Mouse (Mus musculus) heart, embryonic 10.5 days (tissue): ENCODE results near the gene Hoxc4. TPM values are rescaled to one million over a fixed set of nuclear protein-coding genes. Genes with fewer than 3 reads are reported as not detected.
A peak's percentile ranks its signal among the peaks of the same experiment; 100 is the strongest.

Experiments
- DNase-seq: peaks from one replicate; pipeline ENCODE4 v3.0.0-alpha.2; 2017; ENCODE audit warnings: low spot score
- H3K27ac ChIP-seq: fragments of 300-500 bp; sonication (generic); 2 replicates; pipeline ENCODE4 v1.5.1; 2016; ENCODE audit warnings: mild to moderate bottlenecking
- H3K27me3 ChIP-seq: fragments of 300-500 bp; sonication (generic); 2 replicates; pipeline ENCODE4 v1.6.1; 2016; ENCODE audit warnings: mild to moderate bottlenecking; ENCODE audit not compliant: poor library complexity, insufficient read depth, severe bottlenecking
- H3K36me3 ChIP-seq: fragments of 300-500 bp; sonication (generic); 2 replicates; pipeline ENCODE4 v1.6.1; 2016; ENCODE audit warnings: mild to moderate bottlenecking, moderate library complexity
- H3K4me1 ChIP-seq: fragments of 300-500 bp; sonication (generic); 2 replicates; pipeline ENCODE4 v1.6.1; 2016; ENCODE audit warnings: mild to moderate bottlenecking
- H3K4me3 ChIP-seq: fragments of 300-500 bp; sonication (generic); 2 replicates; pipeline ENCODE4 v1.5.1; 2016; ENCODE audit warnings: mild to moderate bottlenecking, moderate library complexity
- H3K9me3 ChIP-seq: fragments of 300-500 bp; sonication (generic); 2 replicates; pipeline ENCODE4 v1.6.1; 2016; ENCODE audit warnings: mild to moderate bottlenecking, moderate library complexity
- WGBS: fragments of 180-500 bp; shearing (Covaris S2); methylation state at CpG from one replicate; pipeline ENCODE4 v1.1.7; 2016; 5-methylcytosine and 5-hydroxymethylcytosine counted together
- polyA plus RNA-seq: library from polyadenylated mRNA; unstranded; fragments of >200 nt; fragmentation: Nextera tagmentation; extraction: Ambion mirVana; gene quantifications from 2 replicates; pipeline ENCODE4 v1.2.1, GENCODE M21; 2016

Gene Hoxc4
- polyA plus RNA-seq, 1 experiment from 2014 or later, result 6.6 TPM

DNA sequence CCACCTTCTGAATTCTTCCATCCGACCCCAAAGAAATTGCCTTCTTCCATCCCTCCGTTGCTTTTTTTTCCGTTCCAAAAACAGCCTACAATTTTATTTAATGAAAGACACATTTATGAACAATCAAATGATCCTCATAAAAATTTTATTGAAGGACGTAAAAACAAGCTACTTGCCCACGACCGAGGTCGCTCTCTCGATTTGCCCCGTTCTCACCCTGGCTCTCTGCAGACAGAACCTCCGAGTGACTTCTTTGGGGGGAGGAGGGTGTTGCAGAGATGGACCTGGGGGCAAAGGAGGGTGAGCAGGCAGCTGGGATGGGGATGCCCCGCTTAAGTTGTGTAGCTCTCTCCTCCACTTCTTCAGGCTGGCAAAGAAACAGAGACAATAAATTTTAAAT is 38.4 kb upstream of the Hoxc4 start:
- H3K27me3 ChIP-seq, result peaks cover 100% of the 10 kb centered on the region
- H3K9me3 ChIP-seq, result no peaks in the 10 kb centered on the region
- H3K36me3 ChIP-seq, result no peaks in the 10 kb centered on the region
- H3K4me1 ChIP-seq, result peaks cover 16% of the 10 kb centered on the region
- 3% methylated on average over 11 of the region's 11 CpGs for WGBS
- H3K4me3 ChIP-seq, result no peak overlapping the region
- DNase-seq, result no peak
- no peak overlapping the region for H3K27ac ChIP-seq

DNA sequence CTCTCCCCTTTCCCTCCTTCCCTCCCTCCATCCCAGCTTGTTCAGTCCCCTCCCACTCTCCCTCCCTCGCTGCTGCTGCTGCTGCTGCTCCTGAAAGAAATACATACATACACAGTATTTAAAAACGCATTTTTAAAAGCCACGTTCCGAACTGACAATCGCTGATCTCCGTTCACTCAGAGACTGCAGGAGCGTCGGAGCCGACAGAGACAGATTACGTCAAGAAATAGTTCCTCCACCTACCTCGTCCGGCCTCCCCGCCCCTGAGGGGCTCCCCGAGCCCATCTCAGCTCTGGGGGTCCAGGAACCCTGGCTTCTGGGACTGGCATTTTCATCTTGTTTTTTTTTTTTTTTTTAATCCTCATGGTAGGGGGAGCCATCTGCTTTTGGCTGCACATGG is 37.8 kb upstream of the Hoxc4 start:
- Histone ChIP-seq H3K27ac (no peak overlapping the region), H3K4me3 (peak overlapping the region; percentile 51; the same call in 1 of the 2 replicates), H3K9me3 (no peaks in the 10 kb centered on the region), H3K27me3 (peaks cover 100% of the 10 kb centered on the region), H3K36me3 (no peaks in the 10 kb centered on the region), H3K4me1 (peaks cover 16% of the 10 kb centered on the region)
- 0% methylated on average over 14 of the region's 14 CpGs for WGBS
- no peak for DNase-seq

DNA sequence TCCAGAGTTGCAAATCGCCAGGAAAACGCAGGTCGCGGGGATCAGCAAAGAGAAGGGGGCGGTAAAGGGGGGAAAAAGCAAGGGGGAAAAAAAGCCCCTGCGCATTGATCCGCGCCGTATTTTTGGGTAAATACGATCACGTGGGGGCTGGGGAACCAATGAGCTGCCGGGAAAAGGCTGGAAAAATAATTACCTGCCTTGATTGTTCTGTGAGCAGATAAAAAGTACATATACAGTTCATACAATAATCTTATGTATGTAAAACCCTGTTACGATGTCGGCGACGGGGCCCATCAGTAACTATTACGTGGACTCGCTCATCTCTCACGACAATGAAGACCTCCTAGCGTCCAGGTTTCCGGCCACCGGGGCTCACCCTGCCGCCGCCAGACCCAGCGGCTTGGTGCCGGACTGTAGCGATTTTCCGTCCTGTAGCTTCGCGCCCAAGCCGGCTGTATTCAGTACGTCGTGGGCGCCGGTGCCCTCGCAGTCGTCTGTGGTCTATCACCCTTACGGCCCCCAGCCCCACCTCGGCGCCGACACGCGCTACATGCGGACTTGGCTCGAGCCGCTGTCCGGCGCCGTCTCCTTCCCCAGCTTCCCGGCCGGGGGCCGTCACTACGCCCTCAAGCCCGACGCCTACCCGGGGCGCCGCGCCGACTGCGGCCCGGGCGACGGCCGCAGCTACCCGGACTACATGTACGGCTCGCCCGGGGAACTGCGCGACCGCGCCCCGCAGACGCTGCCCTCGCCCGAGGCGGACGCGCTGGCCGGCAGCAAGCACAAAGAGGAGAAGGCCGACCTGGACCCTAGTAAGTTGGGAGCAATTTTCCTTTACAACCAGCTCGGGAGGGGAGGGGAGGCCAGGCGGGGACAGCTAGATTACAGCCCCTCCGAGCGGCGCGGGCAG is 37.1 kb upstream of the Hoxc4 start:
- Histone ChIP-seq H3K4me1 (peaks cover 16% of the 10 kb centered on the region), H3K36me3 (no peaks in the 10 kb centered on the region), H3K27ac (no peak overlapping the region), H3K9me3 (no peaks in the 10 kb centered on the region), H3K27me3 (peaks cover 100% of the 10 kb centered on the region), H3K4me3 (peak overlapping the region; percentile 51)
- no peak for DNase-seq
- WGBS, result under 1% methylated on average over 88 of the region's 88 CpGs

DNA sequence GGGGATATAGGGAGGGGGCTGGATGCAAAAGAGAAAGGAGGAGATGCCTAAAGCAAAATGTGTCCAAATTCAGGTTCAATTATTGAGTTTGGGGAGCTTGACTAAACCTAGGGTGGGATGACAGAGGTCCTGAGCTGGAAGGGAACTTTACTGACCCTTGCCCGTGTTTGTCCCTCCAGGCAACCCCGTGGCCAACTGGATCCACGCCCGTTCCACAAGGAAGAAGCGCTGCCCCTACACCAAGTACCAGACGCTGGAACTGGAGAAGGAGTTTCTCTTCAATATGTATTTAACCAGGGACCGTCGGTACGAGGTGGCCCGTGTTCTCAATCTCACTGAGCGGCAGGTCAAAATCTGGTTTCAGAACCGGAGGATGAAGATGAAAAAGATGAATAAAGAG is 35.0 kb upstream of the Hoxc4 start:
- H3K36me3 ChIP-seq, result no peaks in the 10 kb centered on the region
- no peaks in the 10 kb centered on the region for H3K9me3 ChIP-seq
- no peak for DNase-seq
- H3K27ac ChIP-seq, result no peak overlapping the region
- peaks cover 100% of the 10 kb centered on the region for H3K27me3 ChIP-seq
- 1% methylated on average over 12 of the region's 12 CpGs for WGBS
- H3K4me1 ChIP-seq, result peaks cover 7% of the 10 kb centered on the region
- no peak overlapping the region for H3K4me3 ChIP-seq

DNA sequence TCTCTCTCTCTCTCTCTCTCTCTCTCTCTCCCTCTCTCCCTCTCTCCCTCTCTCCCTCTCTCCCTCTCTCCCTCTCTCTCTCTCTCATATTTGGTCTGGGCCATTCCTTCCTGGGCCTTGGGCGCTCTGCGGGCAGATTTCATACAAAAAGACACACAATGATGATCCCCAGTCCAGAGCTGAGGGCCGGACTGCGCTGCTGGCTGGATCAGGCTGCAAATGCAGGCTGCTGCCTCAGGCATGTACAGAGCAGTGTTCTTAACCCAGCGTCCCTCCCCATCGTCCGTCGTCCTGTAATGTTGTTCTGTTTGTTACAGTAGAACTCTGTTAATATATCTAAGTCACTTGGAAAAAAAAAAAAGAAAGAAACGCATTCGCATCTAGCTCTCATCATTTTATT is 34.2 kb upstream of the Hoxc4 start:
- no peaks in the 10 kb centered on the region for H3K9me3 ChIP-seq
- 1% methylated on average over 10 of the region's 10 CpGs for WGBS

DNA sequence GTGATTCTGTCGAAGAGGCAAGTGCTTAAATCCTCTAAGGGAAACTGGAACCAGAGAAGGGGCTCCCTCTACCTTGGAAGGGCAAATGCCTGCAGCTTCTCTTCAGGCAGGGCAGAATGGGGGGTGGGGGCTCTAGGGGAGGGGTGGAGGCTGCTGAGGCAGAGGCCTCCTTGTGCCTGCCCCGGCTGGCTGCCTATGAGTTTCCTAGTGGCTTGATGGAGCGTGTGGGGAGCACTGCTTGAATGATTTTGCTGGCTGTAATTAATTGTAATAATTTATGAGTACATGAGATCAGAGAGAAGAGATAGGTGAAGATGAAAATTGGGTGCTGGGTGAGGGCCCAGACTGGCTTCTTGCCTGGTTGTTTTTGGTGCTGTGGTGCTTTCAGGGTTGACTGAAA is 33.8 kb upstream of the Hoxc4 start:
- no peaks in the 10 kb centered on the region for H3K36me3 ChIP-seq
- 1% methylated on average over 3 of the region's 3 CpGs for WGBS
- H3K4me1 ChIP-seq, result peaks cover 7% of the 10 kb centered on the region
- peaks cover 100% of the 10 kb centered on the region for H3K27me3 ChIP-seq
- H3K9me3 ChIP-seq, result no peaks in the 10 kb centered on the region
- no peak overlapping the region for H3K4me3 ChIP-seq
- H3K27ac ChIP-seq, result no peak overlapping the region
- no peak for DNase-seq

More for the DNA sequence above, 34.2 kb upstream of the Hoxc4 start:
- Histone ChIP-seq H3K36me3 (no peaks in the 10 kb centered on the region), H3K27me3 (peaks cover 100% of the 10 kb centered on the region), H3K4me1 (peaks cover 7% of the 10 kb centered on the region), H3K4me3 (no peak overlapping the region), H3K27ac (no peak overlapping the region)
- DNase-seq, result no peak

DNA sequence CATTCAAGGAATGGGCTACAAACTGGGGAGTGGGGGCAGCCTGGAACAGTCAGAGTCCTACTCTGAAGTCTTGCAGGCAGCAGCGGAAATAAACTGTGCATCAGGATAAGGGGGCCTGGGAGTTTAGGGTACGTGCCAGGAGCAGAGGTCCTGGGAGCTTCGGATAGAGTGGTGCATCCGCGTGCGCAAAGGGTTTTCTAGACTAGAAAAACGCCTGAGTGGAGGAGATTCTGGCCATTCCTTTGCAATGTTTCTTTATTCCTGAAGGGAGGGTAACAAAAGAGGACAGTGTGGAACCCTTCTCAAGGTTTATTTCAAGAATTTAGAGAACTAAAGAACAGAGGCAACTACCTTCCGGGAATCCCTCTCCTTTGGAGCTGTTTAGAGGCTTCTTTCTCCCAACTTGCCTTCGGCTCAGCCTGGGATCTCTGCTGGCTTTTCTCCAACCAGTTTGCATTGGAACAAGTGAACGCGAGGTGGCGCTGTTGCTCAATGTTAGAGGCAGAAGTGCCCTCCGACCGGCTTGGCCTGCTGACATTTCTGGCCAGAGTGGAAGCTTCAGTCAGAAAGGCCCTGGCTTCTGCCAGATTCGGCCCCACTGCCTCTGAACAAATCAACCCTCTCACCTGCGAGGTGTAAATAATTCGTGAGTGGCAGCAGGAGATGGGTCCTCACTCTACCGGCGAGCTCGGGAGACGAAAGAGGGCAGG is 31.5 kb upstream of the Hoxc4 start:
- Histone ChIP-seq H3K4me1 (peaks cover 9% of the 10 kb centered on the region; the same call in 1 of the 2 replicates), H3K27ac (no peak overlapping the region), H3K4me3 (no peak overlapping the region), H3K9me3 (no peaks in the 10 kb centered on the region), H3K36me3 (no peaks in the 10 kb centered on the region), H3K27me3 (peaks cover 100% of the 10 kb centered on the region)
- 3% methylated on average over 21 of the region's 21 CpGs for WGBS
- peak; percentile 94 for DNase-seq

DNA sequence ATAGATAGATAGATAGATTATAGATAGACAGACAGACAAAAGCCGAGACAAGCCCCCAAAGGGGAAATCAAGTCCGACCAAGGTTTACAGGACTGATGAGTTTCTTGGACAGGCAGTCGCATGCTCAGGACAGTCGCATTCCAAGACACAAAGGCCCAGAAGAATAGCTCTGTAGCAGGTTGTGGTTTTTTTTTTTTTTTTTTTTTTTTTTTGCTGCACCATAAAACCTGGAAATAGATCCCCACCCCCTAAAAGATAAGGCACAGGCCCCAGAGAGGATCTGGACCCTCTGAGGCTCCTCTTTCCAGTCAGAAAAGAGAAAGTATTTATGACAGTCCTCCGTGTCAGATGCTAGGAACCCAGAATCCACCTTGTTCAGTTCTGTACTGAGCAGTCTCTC is 30.7 kb upstream of the Hoxc4 start:
- Histone ChIP-seq H3K4me3 (no peak overlapping the region), H3K27me3 (peaks cover 100% of the 10 kb centered on the region), H3K4me1 (peaks cover 9% of the 10 kb centered on the region; the same call in 1 of the 2 replicates), H3K36me3 (no peaks in the 10 kb centered on the region), H3K9me3 (no peaks in the 10 kb centered on the region), H3K27ac (no peak overlapping the region)
- WGBS, result 17% methylated on average over 5 of the region's 5 CpGs
- no peak for DNase-seq

DNA sequence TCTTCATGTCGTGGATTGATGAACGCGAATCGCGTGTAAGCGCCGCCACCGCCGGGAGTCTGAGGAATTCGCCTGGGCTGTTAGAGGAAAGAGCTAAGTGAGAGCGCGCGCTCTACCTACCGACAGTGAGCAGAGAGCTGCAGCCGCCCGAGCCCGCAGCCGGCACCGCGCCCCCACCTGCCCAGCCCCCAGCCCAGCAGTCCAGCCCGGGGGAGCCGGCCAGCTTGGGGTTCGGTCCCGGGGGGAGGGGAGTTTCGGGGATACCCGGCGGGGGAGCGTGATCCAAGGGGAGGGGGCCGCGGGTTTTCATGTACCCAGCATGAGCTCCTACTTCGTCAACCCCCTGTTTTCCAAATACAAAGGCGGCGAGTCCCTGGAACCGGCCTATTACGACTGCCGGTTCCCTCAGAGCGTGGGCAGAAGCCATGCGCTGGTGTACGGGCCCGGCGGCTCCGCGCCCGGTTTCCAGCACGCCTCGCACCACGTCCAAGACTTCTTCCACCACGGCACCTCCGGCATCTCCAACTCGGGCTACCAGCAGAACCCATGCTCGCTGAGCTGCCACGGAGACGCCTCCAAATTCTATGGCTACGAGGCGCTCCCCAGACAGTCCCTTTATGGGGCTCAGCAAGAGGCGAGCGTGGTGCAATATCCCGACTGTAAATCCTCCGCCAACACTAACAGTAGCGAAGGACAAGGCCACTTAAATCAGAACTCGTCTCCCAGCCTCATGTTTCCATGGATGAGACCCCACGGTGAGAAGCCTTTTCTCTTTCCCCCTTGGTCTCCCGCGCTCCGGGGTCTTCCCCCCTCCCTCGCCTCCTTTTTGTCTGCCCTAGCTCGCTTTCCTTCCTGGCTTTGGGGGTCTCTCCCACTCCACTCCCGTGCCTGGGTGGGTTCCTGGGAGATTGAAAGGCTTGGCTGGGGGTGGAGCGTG is 28.0 kb upstream of the Hoxc4 start, which contains the start of gene Hoxc8:
Gene Hoxc8 (plus strand): TSS at position 147 of the 937 bp plus-strand sequence.
- no peak for DNase-seq
- peaks cover 9% of the 10 kb centered on the region; the same call in 1 of the 2 replicates for H3K4me1 ChIP-seq

DNA sequence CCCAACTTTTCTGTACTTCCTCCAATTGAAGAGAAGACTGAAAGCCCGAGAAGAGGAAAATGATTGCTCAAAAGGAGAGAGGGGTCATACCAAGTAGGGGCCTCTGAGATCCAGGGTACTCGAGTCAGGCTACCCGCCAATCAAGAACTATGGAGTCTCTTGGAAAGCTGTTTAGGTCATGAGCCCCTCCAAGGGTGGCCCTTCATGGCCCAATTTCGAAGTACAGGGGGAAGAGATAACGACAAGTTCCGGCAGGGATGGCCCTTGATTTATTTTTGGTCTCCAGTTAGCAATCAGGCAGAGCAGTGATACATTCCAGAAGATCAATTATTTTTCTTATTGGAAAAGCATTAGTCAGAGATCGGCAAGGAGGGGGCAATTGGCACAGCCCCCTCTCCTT is 27.0 kb upstream of the Hoxc4 start:
- WGBS, result 2% methylated on average over 7 of the region's 7 CpGs
- Histone ChIP-seq H3K27me3 (peaks cover 99% of the 10 kb centered on the region), H3K27ac (no peak overlapping the region), H3K4me1 (peaks cover 9% of the 10 kb centered on the region; the same call in 1 of the 2 replicates), H3K9me3 (no peaks in the 10 kb centered on the region), H3K4me3 (no peak overlapping the region), H3K36me3 (no peaks in the 10 kb centered on the region)
- no peak for DNase-seq

More for the DNA sequence above, 28.0 kb upstream of the Hoxc4 start, which contains the start of gene Hoxc8:
- peak within 1 kb of the TSS; percentile 36 for H3K4me3 ChIP-seq
- H3K27ac ChIP-seq, result no peak within 1 kb of the TSS
- H3K9me3 ChIP-seq, result no peaks in the 10 kb centered on the region
- H3K27me3 ChIP-seq, result peaks cover 99% of the 10 kb centered on the region
- no peaks in the 10 kb centered on the region for H3K36me3 ChIP-seq
- WGBS, result 1% methylated on average over 66 of the region's 69 CpGs

DNA sequence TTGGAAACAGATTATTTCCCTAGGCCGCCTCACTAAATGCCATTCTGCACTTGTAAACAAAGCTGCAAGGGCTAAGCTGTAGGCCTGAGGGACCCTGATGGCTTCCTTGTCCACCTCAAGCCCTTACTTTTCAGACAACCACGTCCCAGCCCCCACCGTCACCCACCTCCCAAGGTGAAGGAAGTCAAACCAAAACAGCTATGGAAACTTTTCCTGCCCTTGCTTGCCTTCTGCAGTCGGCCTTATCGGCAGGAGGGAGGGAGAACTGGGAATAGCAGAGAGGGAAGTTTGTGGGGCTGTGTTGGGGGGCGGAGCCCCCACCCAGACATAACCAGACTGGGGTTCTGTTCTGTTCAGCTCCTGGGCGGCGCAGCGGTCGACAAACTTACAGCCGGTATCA is 26.5 kb upstream of the Hoxc4 start:
- H3K27me3 ChIP-seq, result peaks cover 99% of the 10 kb centered on the region
- no peak overlapping the region for H3K27ac ChIP-seq
- under 1% methylated on average over 11 of the region's 11 CpGs for WGBS
- no peak overlapping the region for H3K4me3 ChIP-seq
- no peak for DNase-seq
- no peaks in the 10 kb centered on the region for H3K9me3 ChIP-seq
- peaks cover 9% of the 10 kb centered on the region; the same call in 1 of the 2 replicates for H3K4me1 ChIP-seq
- H3K36me3 ChIP-seq, result no peaks in the 10 kb centered on the region

DNA sequence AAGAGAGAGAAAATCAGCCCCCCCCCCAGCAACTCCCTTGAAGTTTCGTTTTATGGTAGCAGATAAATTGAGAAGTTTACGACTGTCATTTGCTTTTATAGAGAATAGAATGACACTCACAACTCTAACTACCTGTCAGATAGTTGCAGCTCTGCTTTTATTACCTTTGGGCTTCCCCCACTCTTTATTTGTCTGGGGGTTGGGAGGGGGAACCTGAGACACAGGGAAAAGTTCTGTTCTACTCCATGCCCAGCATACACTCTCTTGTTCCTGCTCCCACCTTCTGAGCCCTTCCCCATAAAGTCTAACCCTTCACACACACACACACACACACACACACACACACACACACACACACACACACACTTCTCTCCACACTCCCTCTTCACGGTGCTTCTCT is 25.9 kb upstream of the Hoxc4 start:
- H3K4me1 ChIP-seq, result peaks cover 9% of the 10 kb centered on the region; the same call in 1 of the 2 replicates

More for the DNA sequence above, 25.9 kb upstream of the Hoxc4 start:
- Histone ChIP-seq H3K36me3 (no peaks in the 10 kb centered on the region), H3K27me3 (peaks cover 99% of the 10 kb centered on the region), H3K4me3 (no peak overlapping the region), H3K27ac (no peak overlapping the region), H3K9me3 (no peaks in the 10 kb centered on the region)
- no peak for DNase-seq
- 4% methylated on average over 3 of the region's 3 CpGs for WGBS
